Mouse (Mus musculus): Measurements from ENCODE around the gene Hibadh.

Hibadh gene

GRCm38 (mm10) chr6:52567327-52568299, 72.6 kb downstream of the Hibadh start:
- DNase-seq (ENCODE audit: low spot score), result no peak

- no peak for DNase-seq (ENCODE audit: low spot score)
These were observed 75.0 kb downstream of the Hibadh start for GRCm38 (mm10) chr6:52565210-52565609.

- DNase-seq (ENCODE audit: low spot score), result no peak
These were observed 77.2 kb downstream of the Hibadh start for GRCm38 (mm10) chr6:52562994-52563393.

- no peak for DNase-seq (ENCODE audit: low spot score)
These were observed 81.1 kb downstream of the Hibadh start for GRCm38 (mm10) chr6:52559041-52559440.

GRCm38 (mm10) chr6:52544376-52544775, 95.8 kb downstream of the Hibadh start:
- DNase-seq (ENCODE audit: low spot score), result no peak

GRCm38 (mm10) chr6:52542464-52542863, 97.7 kb downstream of the Hibadh start:
- DNase-seq (ENCODE audit: low spot score), result no peak

- DNase-seq (ENCODE audit: low spot score), result no peak
These were observed 100.3 kb downstream of the Hibadh start for GRCm38 (mm10) chr6:52539911-52540310.

- no peak for DNase-seq (ENCODE audit: low spot score)
These were observed 105.0 kb downstream of the Hibadh start for GRCm38 (mm10) chr6:52535072-52535704.

GRCm38 (mm10) chr6:52532144-52532492, 108.1 kb downstream of the Hibadh start:
- no peak for DNase-seq (ENCODE audit: low spot score)

- no peak for DNase-seq (ENCODE audit: low spot score)
These were observed 108.6 kb downstream of the Hibadh start for GRCm38 (mm10) chr6:52531366-52532143.

- DNase-seq (ENCODE audit: low spot score), result no peak
These were observed 109.3 kb downstream of the Hibadh start for GRCm38 (mm10) chr6:52530861-52531260.

- no peak for DNase-seq (ENCODE audit: low spot score)
These were observed 116.0 kb downstream of the Hibadh start for GRCm38 (mm10) chr6:52524226-52524625.

GRCm38 (mm10) chr6:52518704-52519103, 121.5 kb downstream of the Hibadh start:
- no peak for DNase-seq (ENCODE audit: low spot score)

- no peak for DNase-seq (ENCODE audit: low spot score)
These were observed 122.9 kb downstream of the Hibadh start for GRCm38 (mm10) chr6:52517272-52517671.

GRCm38 (mm10) chr6:52513876-52514405, 126.2 kb downstream of the Hibadh start:
- DNase-seq (ENCODE audit: low spot score), result no peak

- no peak for DNase-seq (ENCODE audit: low spot score)
These were observed 131.4 kb downstream of the Hibadh start for GRCm38 (mm10) chr6:52508789-52509188.

GRCm38 (mm10) chr6:52507946-52508345, 132.2 kb downstream of the Hibadh start:
- DNase-seq (ENCODE audit: low spot score), result no peak

- DNase-seq (ENCODE audit: low spot score), result no peak
These were observed 133.0 kb downstream of the Hibadh start for GRCm38 (mm10) chr6:52507171-52507570.

GRCm38 (mm10) chr6:52505777-52506755, 134.1 kb downstream of the Hibadh start:
- no peak for DNase-seq (ENCODE audit: low spot score)

GRCm38 (mm10) chr6:52504676-52505460, 135.3 kb downstream of the Hibadh start:
- no peak for DNase-seq (ENCODE audit: low spot score)
